Mouse (Mus musculus) liver, adult 2 months (tissue): ENCODE measurements around the gene Fhl4. TPM values are rescaled to one million over a fixed set of nuclear protein-coding genes. Genes with fewer than 3 reads are reported as not detected.

ENCODE experiments used
- DNase-seq: peaks from one replicate; pipeline ENCODE4 v3.0.0-alpha.2; 2011; ENCODE audit warnings: low read depth, low spot score; ENCODE audit errors: extremely low read depth
- H3K27ac ChIP-seq: fragments of 200-500 bp; replicated peaks from 2 replicates; pipeline ENCODE4 v1.5.1; 2012; ENCODE audit warnings: low read depth, mild to moderate bottlenecking, control low read depth, inconsistent platforms, low read length; ENCODE audit not compliant: insufficient read depth
- H3K27me3 ChIP-seq: fragments of 200-500 bp; 2 replicates; pipeline ENCODE4 v1.6.1; 2012; ENCODE audit warnings: mild to moderate bottlenecking, moderate library complexity, low read length, inconsistent platforms; ENCODE audit not compliant: control insufficient read depth, insufficient read depth
- H3K36me3 ChIP-seq: fragments of 200-500 bp; 2 replicates; pipeline ENCODE4 v1.6.1; 2012; ENCODE audit warnings: low read length, inconsistent platforms; ENCODE audit not compliant: control insufficient read depth, insufficient read depth
- H3K4me1 ChIP-seq: fragments of 200-500 bp; 2 replicates; pipeline ENCODE4 v1.6.1; 2011; ENCODE audit warnings: low read length; ENCODE audit not compliant: control insufficient read depth, insufficient read depth
- H3K4me3 ChIP-seq: fragments of 200-500 bp; 2 replicates; pipeline ENCODE4 v1.5.1; 2011; ENCODE audit warnings: low read depth, mild to moderate bottlenecking, control low read depth, low read length, moderate library complexity; ENCODE audit not compliant: insufficient read depth
- H3K79me2 ChIP-seq: fragments of 200-500 bp; 2 replicates; pipeline ENCODE4 v1.6.1; 2012; ENCODE audit warnings: inconsistent platforms, mild to moderate bottlenecking, low read length, moderate library complexity; ENCODE audit not compliant: control insufficient read depth, insufficient read depth
- H3K9ac ChIP-seq: fragments of 200-500 bp; 2 replicates; pipeline ENCODE4 v1.6.1; 2012; ENCODE audit warnings: low read depth, mild to moderate bottlenecking, control low read depth, inconsistent platforms, low read length
- CTCF ChIP-seq: fragments of 200-500 bp; IDR thresholded peaks from 2 replicates; pipeline ENCODE4 v1.5.1; 2011; ENCODE audit warnings: low read depth, low read length, control low read depth
- POLR2A ChIP-seq: fragments of 200-500 bp; IDR thresholded peaks from 2 replicates; pipeline ENCODE4 v1.6.1; 2011; ENCODE audit warnings: low read length, control low read depth; ENCODE audit not compliant: insufficient read depth; ENCODE audit errors: extremely low read depth
- WGBS: fragments of 180-500 bp; shearing (Covaris S2); methylation state at CpG from one replicate; pipeline ENCODE4 v1.1.7; 2018; 5-methylcytosine and 5-hydroxymethylcytosine counted together
- polyA plus RNA-seq: library from polyadenylated mRNA; depleted of rRNA; stranded (reverse); fragments of >200 nt; gene quantifications from 2 replicates; pipeline ENCODE4 v1.2.3, GENCODE M21; 2012; rRNA removed
- total RNA-seq: library from RNA; depleted of rRNA; stranded (reverse); fragments of >200 nt; gene quantifications from 2 replicates; pipeline ENCODE4 v1.2.3, GENCODE M21; 2014; rRNA removed

The Fhl4 gene
- total and polyA plus RNA-seq, 2 experiments, result 0.18 TPM; not detected in 1

GRCm38 (mm10) chr10:85071605-85072152, 30.6 kb downstream of the Fhl4 start:
- no peak for DNase-seq
- TF ChIP-seq CTCF (no peak), POLR2A (no peak)
- Histone ChIP-seq H3K9ac (no peak overlapping the region), H3K27ac (no peak overlapping the region), H3K79me2 (no peaks in the 10 kb centered on the region), H3K4me1 (no peaks in the 10 kb centered on the region), H3K36me3 (no peaks in the 10 kb centered on the region), H3K4me3 (no peak overlapping the region), H3K27me3 (no peaks in the 10 kb centered on the region)
- WGBS, result 57% methylated on average over 4 of the region's 4 CpGs

- WGBS, result 91% methylated on average over 2 of the region's 2 CpGs
- no peak for TF ChIP-seq CTCF
- TF ChIP-seq POLR2A, result no peak
Observed at GRCm38 (mm10) chr10:85054876-85055275, 47.4 kb downstream of the Fhl4 start.

GRCm38 (mm10) chr10:85052451-85052850, 49.8 kb downstream of the Fhl4 start:
- no peak overlapping the region for H3K27ac ChIP-seq
- 44% methylated on average over 4 of the region's 4 CpGs for WGBS
- H3K4me3 ChIP-seq, result no peak overlapping the region
- H3K4me1 ChIP-seq, result no peaks in the 10 kb centered on the region
- TF ChIP-seq POLR2A, result no peak
- TF ChIP-seq CTCF, result no peak
- no peaks in the 10 kb centered on the region for H3K79me2 ChIP-seq
- DNase-seq, result no peak
- H3K36me3 ChIP-seq, result no peaks in the 10 kb centered on the region
- H3K27me3 ChIP-seq, result no peaks in the 10 kb centered on the region
- no peak overlapping the region for H3K9ac ChIP-seq

More at GRCm38 (mm10) chr10:85054876-85055275, 47.4 kb downstream of the Fhl4 start:
- Histone ChIP-seq H3K9ac (no peak overlapping the region), H3K27me3 (no peaks in the 10 kb centered on the region), H3K79me2 (no peaks in the 10 kb centered on the region), H3K36me3 (no peaks in the 10 kb centered on the region), H3K27ac (no peak overlapping the region), H3K4me3 (no peak overlapping the region), H3K4me1 (no peaks in the 10 kb centered on the region)
- no peak for DNase-seq

GRCm38 (mm10) chr10:85050668-85051208, 51.6 kb downstream of the Fhl4 start:
- Histone ChIP-seq H3K36me3 (no peaks in the 10 kb centered on the region), H3K79me2 (no peaks in the 10 kb centered on the region), H3K4me3 (no peak overlapping the region), H3K4me1 (no peaks in the 10 kb centered on the region), H3K27me3 (no peaks in the 10 kb centered on the region), H3K27ac (no peak overlapping the region), H3K9ac (no peak overlapping the region)
- WGBS, result 56% methylated on average over 4 of the region's 4 CpGs
- TF ChIP-seq POLR2A, result no peak
- no peak for TF ChIP-seq CTCF
- DNase-seq, result no peak

- 99% methylated on average over 8 of the region's 8 CpGs for WGBS
- no peaks in the 10 kb centered on the region for H3K79me2 ChIP-seq
Observed at GRCm38 (mm10) chr10:85048008-85048407, 54.3 kb downstream of the Fhl4 start.

GRCm38 (mm10) chr10:85046585-85046984, 55.7 kb downstream of the Fhl4 start:
- Histone ChIP-seq H3K27me3 (no peaks in the 10 kb centered on the region), H3K4me3 (no peak overlapping the region), H3K79me2 (no peaks in the 10 kb centered on the region), H3K36me3 (no peaks in the 10 kb centered on the region), H3K9ac (no peak overlapping the region), H3K4me1 (no peaks in the 10 kb centered on the region), H3K27ac (no peak overlapping the region)
- WGBS, result 28% methylated on average over 5 of the region's 5 CpGs
- TF ChIP-seq POLR2A, result no peak
- peak; percentile 67 for TF ChIP-seq CTCF
- peak; percentile 48 for DNase-seq

More at GRCm38 (mm10) chr10:85048008-85048407, 54.3 kb downstream of the Fhl4 start:
- Histone ChIP-seq H3K36me3 (no peaks in the 10 kb centered on the region), H3K4me1 (no peaks in the 10 kb centered on the region), H3K27ac (no peak overlapping the region), H3K27me3 (no peaks in the 10 kb centered on the region), H3K9ac (no peak overlapping the region), H3K4me3 (no peak overlapping the region)
- no peak for TF ChIP-seq POLR2A
- no peak for TF ChIP-seq CTCF
- no peak for DNase-seq

Other genes with a start within 250 kb of the Fhl4 start
- gene Ric8b, start 184.9 kb downstream of the Fhl4 start, total RNA-seq, result 7.1 and 8.7 TPM in 2 replicates
- 4.1 and 5.1 TPM in 2 replicates for gene Ric8b, start 184.9 kb downstream of the Fhl4 start, polyA plus RNA-seq
- gene Tmem263, start 132 bp upstream of the Fhl4 start, total RNA-seq, result 5.5 and 5.7 TPM in 2 replicates
- gene Tmem263, start 132 bp upstream of the Fhl4 start, polyA plus RNA-seq, result 2.3 and 3.3 TPM in 2 replicates
- gene Mterf2, start 25.5 kb upstream of the Fhl4 start, total RNA-seq, result 8.4 and 9.6 TPM in 2 replicates
- gene Mterf2, start 25.5 kb upstream of the Fhl4 start, polyA plus RNA-seq, result 1.0 and 1.9 TPM in 2 replicates
- 1.9 and 3.0 TPM in 2 replicates for gene Cry1, start 82.6 kb upstream of the Fhl4 start, total RNA-seq
- 5.2 and 27.1 TPM in 2 replicates for gene Cry1, start 82.6 kb upstream of the Fhl4 start, polyA plus RNA-seq